Mouse (Mus musculus): Measurements from ENCODE around the gene Ppme1.

DNA sequence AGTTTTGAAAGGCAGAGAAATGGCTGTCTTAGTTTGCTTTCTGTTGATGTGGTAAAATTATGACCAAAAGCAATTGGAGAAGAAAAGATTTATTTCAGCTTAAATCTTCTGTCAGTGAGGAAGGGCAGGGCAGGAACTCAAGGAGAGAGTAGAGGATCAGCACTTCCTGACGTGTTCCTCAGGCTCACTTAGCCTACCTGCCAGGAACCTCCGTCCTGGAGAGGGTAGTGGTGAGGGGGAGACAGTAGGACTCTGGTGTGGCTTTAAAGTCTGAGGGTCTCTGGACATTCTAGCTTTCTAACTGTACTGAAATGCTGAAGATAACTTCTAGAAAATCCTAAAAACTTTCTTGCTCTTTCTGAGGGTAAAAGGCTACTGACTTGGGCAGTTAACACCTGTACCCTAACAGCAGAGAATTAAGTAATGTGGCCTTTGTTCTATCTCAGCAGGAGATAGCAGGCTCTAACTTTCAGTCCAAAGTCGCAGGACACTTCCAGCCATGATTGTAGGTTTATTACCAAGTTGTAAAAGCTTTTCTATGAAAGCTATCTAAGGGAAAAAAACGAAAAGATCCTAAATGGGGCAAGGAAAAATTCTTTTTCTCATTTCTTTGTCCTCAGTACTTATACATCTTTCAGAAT lies 28.9 kb upstream of the Ppme1 start:
- TF ChIP-seq GATA1 (IDR thresholded peaks at IDR 0.05; ENCODE audit: borderline replicate concordance, low read length): no peak
- no peak for TF ChIP-seq FLI1 (IDR thresholded peaks at IDR 0.05; ENCODE audit: low read length)

Data from megakaryocyte, embryonic 14.5 days (primary cell).